Mouse (Mus musculus): Measurements from ENCODE around the gene Wfdc5.

DNA sequence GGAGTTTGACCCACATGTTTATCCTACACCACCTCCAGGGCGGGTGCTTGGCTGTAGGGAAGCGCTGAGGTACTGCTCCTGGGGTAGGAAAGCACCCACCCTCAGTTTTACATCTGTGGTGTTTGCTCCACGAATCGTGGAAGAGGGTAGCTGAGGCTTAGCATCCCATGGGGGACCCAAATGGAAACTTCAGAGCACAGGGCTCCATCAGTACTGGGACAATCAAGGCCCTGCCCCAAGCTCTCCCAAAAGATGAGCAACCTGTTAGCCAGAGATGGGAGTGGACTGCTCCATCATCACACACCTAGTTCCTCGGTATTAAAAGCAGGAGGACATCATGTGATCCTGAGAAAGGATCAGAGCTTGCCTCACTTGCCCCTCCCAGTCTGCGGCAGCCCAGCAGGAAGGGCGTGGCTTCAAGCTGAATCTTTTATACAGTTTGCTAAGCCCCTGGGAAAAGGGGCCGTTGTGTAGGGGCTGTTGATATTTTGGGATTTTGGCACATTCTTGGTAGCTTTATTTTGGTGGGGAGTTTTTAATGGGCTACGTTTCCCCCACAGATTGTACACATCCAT, 1.7 kb upstream of the Wfdc5 start:
- TF ChIP-seq CTCF (IDR thresholded peaks at IDR 0.05; ENCODE audit: low read depth, low read length) (no peak), POLR2A (IDR thresholded peaks at IDR 0.05; ENCODE audit: borderline replicate concordance, low read depth, low read length) (no peak)
